Mouse (Mus musculus): ENCODE measurements around the gene Mat2a. TPM values are rescaled to one million over a fixed set of nuclear protein-coding genes. Genes with fewer than 3 reads are reported as not detected.

Gene Mat2a
- polyA plus RNA-seq, 1 experiment from 2014 or later = 235 TPM

DNA sequence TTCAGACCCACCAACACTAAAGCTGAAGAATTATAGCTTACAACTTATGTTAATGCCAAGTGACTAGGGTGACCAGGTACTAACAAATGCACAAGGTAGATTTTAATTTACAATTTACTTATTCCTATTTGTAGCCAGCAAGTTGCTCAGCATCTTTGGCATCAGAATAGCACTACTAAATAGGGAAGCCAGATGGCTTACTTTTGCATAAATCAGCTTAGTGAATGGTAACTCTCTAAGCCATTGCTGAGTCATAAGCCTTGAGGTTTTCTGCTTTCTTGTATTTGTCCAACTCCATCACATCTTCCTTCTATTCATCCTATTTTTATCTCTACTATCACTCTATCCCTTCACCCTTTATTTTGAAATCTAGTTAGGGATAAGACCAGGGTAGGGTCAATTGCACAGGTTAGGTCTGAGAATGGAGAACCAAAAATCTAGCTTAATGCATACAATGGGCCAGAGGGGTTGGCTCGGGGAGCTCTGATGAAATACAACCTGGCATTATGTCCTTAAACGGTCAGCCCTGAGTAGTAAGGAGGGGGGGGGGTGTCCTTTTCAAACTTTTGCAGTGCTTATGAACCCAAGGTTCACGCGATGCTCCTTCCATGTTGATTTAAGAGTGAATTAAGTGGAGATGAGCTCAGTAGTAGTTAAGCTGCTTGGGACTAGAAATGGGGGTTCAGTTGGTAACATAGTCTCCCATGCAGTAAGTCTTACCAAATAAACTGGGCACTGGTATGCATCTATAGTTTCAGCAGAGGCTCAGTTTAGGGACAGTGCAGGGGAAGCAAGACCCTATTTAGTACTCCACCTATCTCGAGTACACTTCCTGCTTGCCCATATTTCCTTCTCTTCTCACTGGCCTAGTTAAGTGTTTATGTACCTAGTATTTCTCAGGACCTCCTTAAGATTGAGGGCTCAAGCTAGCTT is 8.1 kb downstream of the Mat2a start:
- Histone ChIP-seq H3K4me3 (replicated peaks) (no peak overlapping the region), H3K27me3 (no peaks in the 10 kb centered on the region), H3K27ac (peak overlapping the region; percentile 32; the same call in 1 of the 2 replicates), H3K36me3 (peaks cover 90% of the 10 kb centered on the region), H3K9me3 (replicated peaks) (no peaks in the 10 kb centered on the region), H3K4me1 (replicated peaks) (peaks cover 11% of the 10 kb centered on the region), H3K9ac (no peak overlapping the region), H3K4me2 (no peak overlapping the region)
- DNase-seq (no peak), ATAC-seq (ENCODE audit: low read depth) (peak; percentile 64)
- 16% methylated on average over 5 of the region's 5 CpGs for WGBS (ENCODE audit: insufficient replicate concordance)

DNA sequence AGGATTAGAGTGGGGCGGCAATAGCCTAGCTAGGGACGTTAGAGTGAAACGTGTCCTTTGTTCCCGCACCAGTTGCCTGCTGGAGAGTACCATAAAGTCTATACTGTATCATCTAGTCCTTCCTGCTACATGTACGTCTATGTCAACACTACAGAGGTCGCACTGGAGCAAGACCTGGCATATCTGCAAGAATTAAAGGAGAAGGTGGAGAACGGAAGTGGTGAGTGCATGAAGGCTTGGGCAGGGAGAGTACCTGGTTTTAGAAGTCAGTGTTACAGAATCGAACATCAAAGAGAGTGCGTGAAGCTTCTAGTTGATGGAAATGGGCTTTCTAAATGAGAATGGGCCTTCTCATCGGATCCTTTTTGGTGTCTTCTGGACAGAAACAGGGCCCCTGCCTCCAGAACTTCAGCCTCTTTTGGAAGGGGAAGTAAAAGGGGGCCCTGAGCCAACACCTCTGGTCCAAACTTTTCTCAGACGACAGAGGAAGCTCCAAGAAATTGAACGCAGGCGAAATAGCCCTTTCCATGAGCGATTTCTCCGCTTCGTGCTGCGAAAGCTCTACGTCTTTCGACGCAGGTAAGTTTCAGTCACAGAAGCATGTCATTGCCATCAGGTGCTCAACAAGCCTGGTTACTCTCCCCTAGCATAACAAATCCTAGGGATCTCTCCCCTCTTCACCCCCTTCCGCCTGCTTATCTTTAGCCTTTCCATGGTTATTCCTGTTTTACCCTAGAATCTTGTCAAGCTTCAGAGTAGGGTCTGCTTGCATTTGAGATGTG is 10.1 kb downstream of the Mat2a start:
- Histone ChIP-seq H3K36me3 (peaks cover 90% of the 10 kb centered on the region), H3K9me3 (replicated peaks) (no peaks in the 10 kb centered on the region; the same call in 1 of the 2 replicates), H3K27me3 (no peaks in the 10 kb centered on the region), H3K4me1 (replicated peaks) (no peaks in the 10 kb centered on the region; the same call in 1 of the 2 replicates), H3K27ac (no peak overlapping the region), H3K9ac (no peak overlapping the region), H3K4me2 (no peak overlapping the region), H3K4me3 (replicated peaks) (no peak overlapping the region)
- DNase-seq = no peak
- ATAC-seq (ENCODE audit: low read depth) = no peak
- WGBS (ENCODE audit: insufficient replicate concordance) = 84% methylated on average over 21 of the region's 21 CpGs

- peak; percentile 42 for ATAC-seq (ENCODE audit: low read depth)
- Histone ChIP-seq H3K4me1 (replicated peaks) (no peaks in the 10 kb centered on the region; the same call in 1 of the 2 replicates), H3K9me3 (replicated peaks) (no peaks in the 10 kb centered on the region; the same call in 1 of the 2 replicates), H3K9ac (no peak overlapping the region), H3K27ac (no peak overlapping the region), H3K4me3 (replicated peaks) (no peak overlapping the region), H3K36me3 (peaks cover 90% of the 10 kb centered on the region), H3K4me2 (no peak overlapping the region), H3K27me3 (no peaks in the 10 kb centered on the region)
- 42% methylated on average over 8 of the region's 8 CpGs for WGBS (ENCODE audit: insufficient replicate concordance)
- DNase-seq = peak; percentile 49
Measured at GRCm38 (mm10) chr6:72428036-72428435, 11.3 kb downstream of the Mat2a start.

DNA sequence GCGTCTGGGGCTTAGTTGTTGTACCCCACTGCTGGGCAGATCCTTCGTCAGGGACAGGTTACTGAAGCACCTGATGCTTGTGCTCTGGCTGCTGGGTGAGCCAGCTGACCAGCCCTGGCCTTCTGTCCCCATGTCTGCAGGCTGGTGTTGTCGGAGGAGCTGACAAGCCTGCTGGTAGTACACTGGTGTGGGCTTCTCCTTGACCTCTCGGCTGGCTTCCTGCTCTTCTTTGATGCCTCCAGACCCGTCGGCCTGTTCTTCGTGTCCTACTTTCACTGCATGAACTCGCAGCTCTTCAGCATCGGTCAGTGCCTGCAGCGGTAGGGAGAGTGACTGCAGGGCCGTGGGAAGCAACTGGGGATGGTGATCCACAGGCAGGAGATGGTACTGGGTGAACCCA is 13.7 kb downstream of the Mat2a start:
- Histone ChIP-seq H3K27ac (no peak overlapping the region), H3K36me3 (peaks cover 90% of the 10 kb centered on the region), H3K9me3 (replicated peaks) (no peaks in the 10 kb centered on the region; the same call in 1 of the 2 replicates), H3K4me1 (replicated peaks) (peaks cover 2% of the 10 kb centered on the region; the same call in 1 of the 2 replicates), H3K4me3 (replicated peaks) (no peak overlapping the region), H3K27me3 (no peaks in the 10 kb centered on the region), H3K9ac (no peak overlapping the region), H3K4me2 (no peak overlapping the region)
- 90% methylated on average over 11 of the region's 11 CpGs for WGBS (ENCODE audit: insufficient replicate concordance)
- ATAC-seq (ENCODE audit: low read depth) (no peak), DNase-seq (no peak)

DNA sequence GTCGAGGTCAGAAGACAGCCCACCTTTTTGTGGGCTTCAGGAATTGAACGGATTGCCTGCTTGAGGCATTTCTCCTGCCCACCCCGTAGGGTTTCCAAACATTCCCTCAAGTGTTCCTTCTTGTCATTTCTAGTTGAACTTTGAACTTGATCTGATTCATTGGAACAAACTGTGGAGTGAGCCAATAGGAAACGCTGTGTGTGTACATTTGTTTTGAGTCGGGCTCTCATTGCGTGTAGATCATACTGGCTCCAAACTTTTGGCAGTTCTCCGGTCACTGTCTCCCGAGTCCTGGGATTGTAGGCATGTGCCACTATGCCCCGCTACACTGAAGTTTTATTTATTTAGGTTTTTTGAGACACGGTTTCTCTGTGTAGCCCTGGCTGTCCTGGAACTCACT is 18.5 kb downstream of the Mat2a start:
- ATAC-seq (ENCODE audit: low read depth) (no peak), DNase-seq (no peak)
- peaks cover 76% of the 10 kb centered on the region for H3K36me3 ChIP-seq
- WGBS (ENCODE audit: insufficient replicate concordance) = 82% methylated on average over 10 of the region's 10 CpGs
- H3K27me3 ChIP-seq = no peaks in the 10 kb centered on the region
- H3K4me1 ChIP-seq (replicated peaks) = peaks cover 39% of the 10 kb centered on the region
- H3K4me3 ChIP-seq (replicated peaks) = no peak overlapping the region
- H3K27ac ChIP-seq = no peak overlapping the region
- no peak overlapping the region for H3K4me2 ChIP-seq
- H3K9ac ChIP-seq = no peak overlapping the region
- H3K9me3 ChIP-seq (replicated peaks) = no peaks in the 10 kb centered on the region; the same call in 1 of the 2 replicates

DNA sequence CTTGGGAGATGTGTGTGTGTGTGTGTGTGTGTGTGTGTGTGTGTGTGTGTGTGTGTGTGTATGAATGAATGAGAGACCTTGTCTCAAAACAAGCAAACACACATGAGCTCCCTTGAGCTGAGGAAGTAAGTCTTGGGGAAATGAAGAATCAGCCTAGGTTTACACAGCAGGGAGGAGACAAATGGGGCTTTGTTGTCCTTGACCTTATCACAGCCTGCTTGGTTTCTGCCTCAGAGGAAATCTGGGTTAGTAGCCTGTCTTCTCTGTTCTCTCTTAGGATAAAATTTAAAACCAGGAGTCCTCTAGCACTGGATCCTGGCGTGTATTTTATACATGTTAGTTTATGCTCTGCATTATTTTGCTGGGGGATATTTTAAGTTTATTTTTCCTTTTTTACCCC is 19.6 kb downstream of the Mat2a start:
- H3K9ac ChIP-seq = no peak overlapping the region
- ATAC-seq (ENCODE audit: low read depth) (no peak), DNase-seq (no peak)
- WGBS (ENCODE audit: insufficient replicate concordance) = 70% methylated on average over 1 of the region's 1 CpGs
- no peaks in the 10 kb centered on the region for H3K27me3 ChIP-seq
- H3K4me3 ChIP-seq (replicated peaks) = no peak overlapping the region
- H3K9me3 ChIP-seq (replicated peaks) = no peaks in the 10 kb centered on the region
- peaks cover 65% of the 10 kb centered on the region for H3K36me3 ChIP-seq
- H3K4me1 ChIP-seq (replicated peaks) = peaks cover 49% of the 10 kb centered on the region
- H3K27ac ChIP-seq = no peak overlapping the region
- H3K4me2 ChIP-seq = no peak overlapping the region

DNA sequence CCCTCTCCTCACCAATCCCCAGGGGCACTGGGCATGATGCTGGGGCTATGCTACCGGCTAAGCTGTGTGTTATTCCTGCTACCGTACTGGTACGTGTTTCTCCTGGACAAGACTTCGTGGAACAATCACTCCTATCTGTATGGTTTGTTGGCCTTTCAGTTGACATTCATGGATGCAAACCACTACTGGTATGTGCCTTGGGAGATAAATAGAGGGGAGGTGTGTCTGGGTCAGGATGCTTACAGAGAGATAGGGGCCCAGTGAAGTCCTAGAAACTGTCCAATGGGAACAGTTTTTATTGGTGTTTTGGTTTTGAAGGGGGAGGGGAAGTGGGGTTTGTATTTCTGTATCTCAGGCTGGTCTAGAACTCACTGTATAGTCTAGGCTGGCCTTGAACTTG is 21.1 kb downstream of the Mat2a start:
- 26% methylated on average over 4 of the region's 4 CpGs for WGBS (ENCODE audit: insufficient replicate concordance)
- no peak overlapping the region for H3K4me3 ChIP-seq (replicated peaks)
- H3K27me3 ChIP-seq = no peaks in the 10 kb centered on the region
- peaks cover 50% of the 10 kb centered on the region for H3K36me3 ChIP-seq
- no peaks in the 10 kb centered on the region for H3K9me3 ChIP-seq (replicated peaks)
- peak overlapping the region; percentile 26; the same call in 1 of the 2 replicates for H3K9ac ChIP-seq
- peak overlapping the region; percentile 36 for H3K4me2 ChIP-seq
- peak; percentile 66 for ATAC-seq (ENCODE audit: low read depth)
- peak; percentile 34 for DNase-seq
- peak overlapping the region; percentile 81 for H3K27ac ChIP-seq
- H3K4me1 ChIP-seq (replicated peaks) = peaks cover 56% of the 10 kb centered on the region

DNA sequence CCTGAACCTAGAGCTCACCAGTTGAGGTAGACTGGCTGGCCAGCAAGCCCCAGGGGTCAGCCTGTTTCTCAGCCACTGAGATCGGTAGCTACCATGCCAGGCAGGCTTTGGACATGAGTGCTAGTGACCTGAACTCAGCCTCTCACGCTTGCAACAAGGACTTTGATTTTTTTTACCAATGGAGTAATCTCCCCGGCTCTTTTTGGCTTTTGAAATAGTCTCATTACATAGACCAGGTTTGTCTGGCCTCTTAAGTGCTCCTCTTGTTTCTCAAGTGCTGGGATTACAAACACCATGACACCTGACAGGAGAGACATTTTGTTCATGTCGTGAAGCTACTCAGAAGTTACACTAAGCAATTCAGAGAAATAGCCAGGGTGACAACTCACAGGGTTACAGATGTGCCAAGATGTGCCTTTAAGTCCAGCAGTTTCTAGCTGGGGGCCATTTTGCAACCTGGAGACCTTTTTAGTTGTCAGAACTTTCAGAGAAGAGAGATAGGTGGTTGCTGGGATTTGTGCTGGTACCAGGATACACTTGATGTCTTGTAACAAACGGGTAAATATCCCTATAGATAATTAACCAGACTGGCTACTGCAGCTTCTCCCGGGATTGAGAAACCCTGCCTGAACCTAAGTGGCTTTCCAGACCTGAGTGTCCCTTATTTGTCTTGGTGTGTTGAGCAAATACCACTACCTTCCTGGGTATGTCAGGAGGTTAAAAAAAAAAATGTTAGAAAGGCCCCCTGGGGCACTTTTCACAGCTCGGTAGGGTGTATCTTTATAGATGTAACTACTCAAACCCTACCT is 23.2 kb downstream of the Mat2a start:
- H3K27me3 ChIP-seq = no peaks in the 10 kb centered on the region
- DNase-seq (no peak), ATAC-seq (ENCODE audit: low read depth) (no peak)
- peaks cover 56% of the 10 kb centered on the region for H3K4me1 ChIP-seq (replicated peaks)
- peaks cover 31% of the 10 kb centered on the region for H3K36me3 ChIP-seq
- WGBS (ENCODE audit: insufficient replicate concordance) = 70% methylated on average over 7 of the region's 7 CpGs
- H3K9me3 ChIP-seq (replicated peaks) = no peaks in the 10 kb centered on the region
- peak overlapping the region; percentile 74 for H3K4me2 ChIP-seq
- H3K9ac ChIP-seq = no peak overlapping the region
- peak overlapping the region; percentile 66; the same call in 1 of the 2 replicates for H3K4me3 ChIP-seq (replicated peaks)
- peak overlapping the region; percentile 58 for H3K27ac ChIP-seq

DNA sequence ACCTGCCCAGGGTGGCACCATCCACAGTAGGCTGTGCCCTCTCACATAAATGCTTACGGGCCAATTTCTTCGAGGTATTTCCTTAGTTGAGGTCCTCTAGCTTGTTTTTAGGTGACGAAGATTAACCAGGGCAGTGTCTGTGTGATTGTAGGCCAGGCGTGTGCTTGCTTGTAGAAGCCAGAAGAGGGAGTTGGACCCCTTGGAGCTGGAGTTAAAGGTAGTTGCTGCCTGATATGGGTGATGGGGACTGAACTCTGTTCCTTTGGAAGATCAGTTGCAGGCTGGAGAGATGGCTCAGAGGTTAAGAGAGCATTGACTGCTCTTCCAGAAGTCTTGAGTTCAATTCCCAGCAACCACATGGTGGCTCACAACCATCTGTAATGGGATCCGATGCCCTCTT is 24.2 kb downstream of the Mat2a start:
- H3K4me3 ChIP-seq (replicated peaks) = peak overlapping the region; percentile 66
- peaks cover 23% of the 10 kb centered on the region for H3K36me3 ChIP-seq
- H3K27ac ChIP-seq = 0 out of 2 replicates have a peak overlapping the region, but pooled peaks have one; percentile 21
- ATAC-seq (ENCODE audit: low read depth) (no peak), DNase-seq (no peak)
- no peaks in the 10 kb centered on the region for H3K9me3 ChIP-seq (replicated peaks)
- WGBS (ENCODE audit: insufficient replicate concordance) = 74% methylated on average over 5 of the region's 5 CpGs
- H3K4me2 ChIP-seq = peak overlapping the region; percentile 74
- peak overlapping the region; percentile 78 for H3K9ac ChIP-seq
- H3K4me1 ChIP-seq (replicated peaks) = peaks cover 49% of the 10 kb centered on the region
- no peaks in the 10 kb centered on the region for H3K27me3 ChIP-seq

- WGBS (ENCODE audit: insufficient replicate concordance) = under 1% methylated on average over 33 of the region's 33 CpGs
- peaks cover 44% of the 10 kb centered on the region for H3K4me1 ChIP-seq (replicated peaks)
- H3K36me3 ChIP-seq = peaks cover 19% of the 10 kb centered on the region
- DNase-seq (peak; percentile 91), ATAC-seq (ENCODE audit: low read depth) (peak; percentile 85)
- H3K4me3 ChIP-seq (replicated peaks) = peak within 1 kb of the TSS; percentile 66
- H3K9ac ChIP-seq = peak within 1 kb of the TSS; percentile 78
- H3K27me3 ChIP-seq = no peaks in the 10 kb centered on the region
- H3K27ac ChIP-seq = peak within 1 kb of the TSS; percentile 66
- peak within 1 kb of the TSS; percentile 74 for H3K4me2 ChIP-seq
- H3K9me3 ChIP-seq (replicated peaks) = no peaks in the 10 kb centered on the region
Measured at GRCm38 (mm10) chr6:72414076-72414756, 25.1 kb downstream of the Mat2a start, which contains the start of gene Ggcx. Gene Ggcx (plus strand): TSS chr6:72414308.
